Mouse (Mus musculus) cerebellum, postnatal 14 days (tissue): ENCODE data around the gene Wdtc1.
A peak's percentile ranks its signal among the peaks of the same experiment; 100 is the strongest.

Source experiments
- DNase-seq, 2 experiments: peaks; one replicate each; pipeline ENCODE4 v3.0.0; 2021; ENCODE audit warnings: mixed read lengths in 2 of 2

The Wdtc1 gene

DNA sequence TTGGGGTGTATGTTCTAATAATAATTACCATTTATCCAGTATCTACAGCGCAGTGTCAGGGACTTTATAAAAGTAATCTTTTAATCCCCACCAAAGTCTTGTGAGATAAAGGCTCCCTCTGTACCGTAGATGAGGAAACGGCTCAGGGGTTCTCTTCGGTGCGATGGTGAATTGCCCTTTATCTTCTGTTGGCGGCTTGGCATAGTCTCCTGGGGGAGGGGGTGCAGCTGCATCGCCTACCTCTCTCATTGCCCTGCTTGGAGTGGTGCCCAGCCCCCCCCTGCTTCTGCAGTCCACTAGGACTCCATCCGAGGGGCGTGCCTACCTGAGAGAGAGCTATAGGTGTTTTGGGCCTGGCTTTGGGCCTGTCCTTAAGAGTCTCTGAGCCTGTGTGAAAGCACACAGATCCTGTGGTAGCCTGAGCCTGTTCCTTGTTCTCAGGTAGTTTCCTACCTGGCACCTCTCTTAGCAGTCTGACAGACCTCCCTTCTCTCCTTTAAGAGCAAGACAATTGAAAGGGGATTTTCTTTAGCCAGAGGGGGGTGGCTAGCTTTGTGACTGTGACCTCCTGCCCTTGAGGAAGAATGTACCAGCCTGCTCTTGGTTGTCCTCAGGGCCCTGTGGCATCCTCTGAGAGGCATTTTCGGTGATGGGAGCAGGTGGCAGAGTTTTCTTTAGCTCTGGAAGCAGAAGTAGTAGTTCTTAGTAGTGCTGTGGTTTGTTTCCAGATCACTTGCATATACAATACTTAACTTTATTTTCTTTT is 22.7 kb upstream of the Wdtc1 start:
- DNase-seq, result peak; percentile 42 to 66

DNA sequence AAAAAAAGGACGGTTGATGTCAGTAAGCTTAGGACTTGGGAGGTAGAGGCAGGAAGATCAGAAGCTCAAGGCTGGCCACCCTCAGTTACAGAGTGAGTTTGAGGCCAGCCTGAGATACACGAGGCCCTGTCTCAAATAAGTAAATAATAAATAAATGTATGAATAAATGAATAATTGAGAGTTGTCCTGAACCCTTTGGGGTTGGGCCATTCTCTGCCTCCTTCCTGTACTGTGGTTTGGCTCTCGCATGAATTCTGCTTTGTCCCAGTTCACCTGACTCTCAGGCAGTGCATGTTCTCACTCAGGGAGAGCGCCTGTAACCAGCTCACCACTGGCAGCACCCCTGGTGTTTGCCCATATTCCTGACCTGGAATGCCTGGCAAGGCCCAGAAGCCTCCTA is 20.7 kb upstream of the Wdtc1 start:
- DNase-seq, result no peak

DNA sequence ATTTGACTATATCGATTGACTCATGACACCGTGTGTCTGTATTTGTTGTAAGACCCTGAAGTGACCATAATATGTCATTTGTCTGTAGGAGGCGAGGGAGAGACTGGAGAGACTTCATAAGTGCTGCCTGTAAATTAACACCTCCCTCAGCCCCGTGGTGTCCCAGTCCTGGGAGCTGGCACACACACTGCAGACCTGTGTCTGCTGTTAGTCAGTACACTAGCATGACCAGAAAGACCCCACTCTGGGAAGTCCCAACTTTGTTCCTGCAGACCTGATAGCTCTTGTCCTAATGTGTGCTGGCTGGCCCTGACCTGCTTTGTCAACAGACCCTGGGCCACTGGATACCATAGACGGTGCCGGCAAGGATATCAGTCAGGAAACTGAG is 19.0 kb upstream of the Wdtc1 start:
- DNase-seq, result no peak

DNA sequence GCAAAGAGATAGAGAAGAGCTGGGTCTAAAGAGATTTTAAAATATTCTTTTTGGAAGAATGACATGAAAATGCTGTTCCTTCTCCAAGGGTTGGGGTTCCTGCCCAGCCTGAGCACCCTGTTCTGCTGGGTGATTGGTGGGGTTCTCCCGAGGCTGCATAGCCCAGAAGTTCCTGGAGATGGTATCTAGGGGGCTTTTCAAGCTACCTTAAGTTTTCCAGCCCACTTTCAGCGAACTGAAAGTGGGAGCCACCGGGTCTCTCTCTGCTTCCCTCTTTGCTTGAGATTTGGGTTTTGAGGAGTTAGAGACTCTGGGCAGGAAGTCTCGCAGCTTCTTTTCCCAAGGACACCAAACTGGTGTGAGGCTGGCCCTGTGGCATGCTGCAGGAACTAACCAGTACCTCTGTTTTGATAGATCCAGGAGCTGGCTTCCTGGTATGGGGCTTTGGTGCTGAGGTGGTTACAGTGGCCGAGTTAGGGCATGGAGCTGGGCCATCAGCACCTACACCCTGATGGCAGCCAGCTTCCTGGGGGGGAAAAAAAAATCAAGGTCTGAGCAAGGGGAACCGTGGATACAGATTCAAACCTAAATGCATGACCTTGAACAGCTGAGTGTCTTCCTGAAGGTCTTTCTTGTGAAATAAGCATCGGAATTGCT is 18.5 kb upstream of the Wdtc1 start:
- DNase-seq, result no peak

DNA sequence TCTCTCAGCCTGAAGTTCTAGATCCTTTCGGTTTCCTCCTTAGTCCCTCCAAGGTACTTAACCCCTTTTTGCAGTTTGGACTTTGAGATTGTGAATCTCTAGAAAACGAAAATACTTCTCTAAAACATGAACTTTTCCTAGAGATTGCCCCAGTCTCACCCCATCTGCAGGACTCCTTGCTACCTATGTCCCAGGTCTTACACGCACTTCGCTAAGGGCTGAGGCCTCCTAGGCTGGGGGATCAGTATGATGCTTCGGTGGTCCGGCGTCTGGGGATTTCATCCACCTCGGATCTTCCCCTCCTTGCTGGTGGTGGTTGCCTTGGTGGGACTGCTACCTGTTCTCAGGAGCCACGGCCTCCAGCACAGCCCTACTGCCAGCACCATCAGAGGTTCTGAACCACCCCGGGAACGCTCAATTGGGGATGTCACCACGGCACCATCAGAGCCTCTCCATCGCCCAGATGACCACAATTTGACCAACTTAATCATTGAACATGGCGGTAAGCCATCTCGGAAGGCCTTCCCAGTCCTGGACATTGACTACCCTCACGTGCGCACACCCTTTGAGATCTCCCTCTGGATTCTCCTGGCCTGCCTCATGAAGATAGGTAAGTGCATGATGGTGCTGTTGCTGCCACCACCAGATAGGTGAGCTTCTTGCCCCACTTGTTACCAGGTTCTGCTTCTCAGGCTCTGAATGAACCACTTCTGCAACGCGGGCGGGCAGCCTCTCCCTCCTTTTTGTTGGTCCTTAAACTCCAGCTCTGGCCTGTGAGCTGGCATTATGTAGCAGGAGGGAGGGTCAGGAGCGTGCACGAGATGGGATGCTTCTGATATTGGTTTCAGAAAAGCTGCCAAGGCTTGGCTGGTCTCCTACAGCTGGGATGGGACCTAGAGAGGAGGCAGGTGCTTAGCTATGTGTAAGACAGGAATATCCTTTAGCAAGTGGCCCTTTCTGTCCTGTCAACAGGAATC is 17.3 kb upstream of the Wdtc1 start:
- DNase-seq, result peak; percentile 46 to 49

DNA sequence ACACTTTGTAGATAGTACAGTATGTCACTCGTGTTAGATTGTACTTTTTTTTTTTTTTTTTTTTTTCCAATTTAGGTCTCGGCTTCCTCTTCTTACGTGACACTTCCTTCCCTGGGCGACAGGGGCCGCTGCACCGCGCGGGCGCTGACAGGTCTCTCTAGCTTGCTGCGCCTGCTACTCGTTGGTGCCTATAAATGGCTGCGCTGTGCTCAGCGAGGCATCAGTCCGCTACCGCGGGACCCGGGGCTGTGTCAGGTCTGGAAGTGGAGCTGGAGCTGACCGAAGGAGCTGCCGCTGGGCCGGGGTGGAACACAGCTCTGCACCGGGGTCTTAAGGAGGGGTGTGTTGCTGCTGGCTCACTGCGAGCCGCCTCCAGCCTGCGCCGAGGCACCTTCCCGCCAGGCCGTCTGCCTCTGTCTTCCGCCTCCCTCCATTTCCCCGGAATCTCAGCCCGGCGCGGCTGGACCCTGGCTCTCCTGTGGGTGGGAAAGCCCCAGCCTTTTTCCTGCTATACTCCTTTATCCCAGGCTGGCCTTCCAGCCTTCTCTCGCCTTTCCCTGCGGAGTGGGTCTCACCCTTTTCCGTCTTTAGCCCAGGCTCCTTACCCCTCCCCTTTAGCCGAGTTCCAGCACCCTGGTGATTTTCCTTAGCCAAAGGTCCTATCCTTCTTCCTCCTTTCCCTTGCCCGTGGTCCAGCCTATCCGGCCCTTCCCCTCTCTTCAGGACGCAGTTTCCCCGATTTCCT is 16.4 kb upstream of the Wdtc1 start, which contains the start of gene Slc9a1:
Gene Slc9a1, plus strand, starts transcription at position 154 of the 745 bp plus-strand sequence.
- DNase-seq, result peak; percentile 98

DNA sequence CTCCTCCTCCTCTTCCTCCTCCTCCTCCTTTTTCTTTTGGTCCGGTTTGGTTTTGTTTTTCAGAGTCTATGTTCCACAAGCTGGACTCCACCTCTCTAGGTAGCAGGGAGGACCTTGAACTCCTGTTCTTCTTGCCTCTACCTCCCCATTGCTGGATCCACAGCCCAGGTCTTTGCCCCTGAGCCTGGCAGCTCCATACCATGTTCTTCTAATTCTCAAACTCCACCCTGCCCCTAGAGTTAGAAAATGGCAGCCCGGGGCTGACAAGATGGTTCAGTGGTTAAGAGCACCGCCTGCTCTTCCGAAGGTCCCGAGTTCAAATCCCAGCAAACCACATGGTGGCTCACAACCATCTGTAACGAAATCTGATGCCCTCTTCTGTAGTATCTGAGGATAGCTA is 1.4 kb upstream of the Wdtc1 start:
- DNase-seq, result no peak

DNA sequence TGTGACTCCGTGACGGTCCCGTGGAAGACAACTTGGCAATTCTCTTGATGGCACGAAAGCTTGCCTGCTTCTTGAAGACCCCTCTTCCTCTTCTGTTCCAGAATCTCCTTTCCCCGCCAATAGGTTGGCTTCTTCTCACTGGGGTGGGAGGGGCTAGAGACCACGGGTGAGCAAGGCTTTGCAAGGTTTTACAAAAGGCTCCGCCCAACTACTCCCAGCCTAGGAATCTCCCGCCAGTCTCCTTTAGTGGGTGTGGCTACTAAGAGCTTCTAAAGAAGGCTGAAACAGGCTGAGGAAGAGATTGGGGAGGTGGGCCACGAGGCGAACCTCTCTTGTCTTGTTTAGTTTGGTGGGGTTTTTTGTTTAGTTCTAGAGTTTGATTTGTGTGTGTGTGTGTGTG is 484 bp downstream of the Wdtc1 start:
- no peak for DNase-seq

DNA sequence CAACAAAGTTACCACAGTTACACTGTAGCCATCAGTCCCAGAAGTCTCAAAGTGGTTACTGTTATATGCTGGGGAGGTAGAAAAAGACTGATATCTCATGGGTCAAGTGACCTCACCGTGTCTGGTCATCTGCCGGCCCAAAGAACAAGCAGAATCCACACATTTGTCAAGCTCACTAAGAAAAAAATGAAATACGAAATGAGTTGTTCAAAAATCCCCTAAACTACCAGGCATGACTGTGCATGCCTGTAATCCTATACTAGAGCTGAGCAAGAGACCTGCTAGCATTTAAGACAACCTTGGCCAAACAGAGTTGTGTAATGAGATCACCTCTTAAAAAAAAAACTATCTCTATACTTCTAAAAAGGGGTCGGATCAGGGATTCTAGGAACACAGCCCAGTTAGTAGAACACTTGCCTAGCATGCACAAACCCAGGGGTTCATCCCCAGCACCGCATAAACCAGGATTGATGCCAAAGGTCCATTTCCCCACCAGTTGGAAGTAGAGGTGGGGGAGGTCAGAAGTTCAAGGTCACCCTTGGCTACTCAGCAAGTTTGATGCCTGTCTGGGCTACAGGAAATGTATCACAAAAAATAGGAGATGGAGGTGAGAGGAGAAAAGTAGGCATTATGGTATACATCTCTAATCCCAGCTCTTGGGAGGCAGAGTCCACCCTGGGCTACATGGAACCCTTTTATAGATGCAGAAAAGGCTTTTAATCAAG is 5.1 kb downstream of the Wdtc1 start:
- no peak for DNase-seq

DNA sequence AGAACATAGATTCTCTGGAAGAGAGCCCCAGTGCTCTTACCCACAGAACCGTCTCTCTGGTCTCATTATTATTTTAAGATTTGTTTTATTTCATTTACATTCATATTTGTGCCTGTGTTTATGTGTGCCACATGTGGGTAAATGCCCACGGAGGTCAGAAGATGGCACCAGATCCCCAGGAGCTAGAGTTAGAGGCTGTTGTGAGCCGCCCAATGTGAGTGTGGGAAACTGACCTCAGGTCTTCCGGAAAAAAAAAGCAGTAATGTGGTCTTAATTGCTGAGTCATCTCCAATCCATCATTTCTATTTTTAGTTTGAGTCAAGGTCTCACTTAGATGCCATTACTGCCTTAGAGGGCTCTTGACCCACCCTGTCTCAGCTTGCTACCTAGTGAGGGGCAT is 5.7 kb downstream of the Wdtc1 start:
- no peak for DNase-seq

DNA sequence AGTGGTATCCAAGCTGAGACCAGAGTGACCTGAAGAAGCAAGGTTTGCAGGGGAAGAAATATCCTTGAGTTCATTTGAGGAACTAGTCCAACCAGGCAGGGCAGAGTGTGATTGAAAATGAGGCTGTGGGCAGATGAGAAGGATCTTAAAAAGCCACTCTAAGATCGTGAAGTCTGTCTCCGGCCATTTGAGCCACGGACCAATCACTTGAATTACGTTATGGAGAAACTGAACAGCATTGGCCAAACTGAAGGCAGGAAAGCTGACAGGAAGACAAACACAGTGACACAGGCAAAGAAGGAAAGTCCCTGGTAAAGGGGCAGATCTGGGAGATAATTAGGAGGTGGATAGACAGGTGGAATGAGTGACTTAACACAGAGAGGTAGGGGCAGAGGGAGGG is 6.7 kb downstream of the Wdtc1 start:
- DNase-seq, result no peak

DNA sequence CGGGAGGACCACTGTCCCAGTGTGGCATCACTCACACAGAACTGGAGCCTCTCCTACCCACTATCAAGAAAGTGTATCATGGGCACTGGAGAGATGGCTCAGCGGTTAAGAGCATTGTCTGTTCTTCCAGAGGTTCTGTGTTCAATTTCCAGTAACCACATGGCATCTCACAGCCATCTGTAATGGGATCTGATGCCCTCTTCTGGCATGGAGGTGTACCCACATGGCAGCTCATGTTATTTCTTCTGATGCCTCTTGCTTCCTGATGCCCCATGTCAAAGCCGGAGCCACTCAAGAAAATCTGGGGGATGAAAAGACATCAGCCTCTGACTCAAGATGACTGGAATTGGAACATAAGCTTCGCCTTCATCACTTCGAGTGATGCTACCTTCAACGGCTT is 7.6 kb downstream of the Wdtc1 start:
- no peak for DNase-seq

DNA sequence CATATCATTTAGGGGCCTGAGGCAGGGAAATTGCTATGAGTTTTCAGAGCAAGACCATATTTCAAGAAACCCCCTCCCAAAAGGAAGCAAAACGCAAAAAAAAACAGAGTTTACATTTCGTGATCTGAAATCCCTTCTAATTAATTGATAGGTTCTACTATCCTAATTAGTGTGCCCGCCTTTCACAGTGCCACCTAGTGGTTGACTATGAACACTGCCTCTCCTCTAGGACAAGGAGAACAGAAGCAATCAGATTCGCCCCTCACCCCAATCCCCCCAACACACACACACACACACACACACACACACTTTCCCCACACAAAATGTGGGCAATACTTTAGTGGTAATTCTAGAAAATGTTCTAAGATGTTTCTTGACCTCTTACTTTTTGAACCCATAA is 9.2 kb downstream of the Wdtc1 start:
- peak; percentile 65 to 75 for DNase-seq

DNA sequence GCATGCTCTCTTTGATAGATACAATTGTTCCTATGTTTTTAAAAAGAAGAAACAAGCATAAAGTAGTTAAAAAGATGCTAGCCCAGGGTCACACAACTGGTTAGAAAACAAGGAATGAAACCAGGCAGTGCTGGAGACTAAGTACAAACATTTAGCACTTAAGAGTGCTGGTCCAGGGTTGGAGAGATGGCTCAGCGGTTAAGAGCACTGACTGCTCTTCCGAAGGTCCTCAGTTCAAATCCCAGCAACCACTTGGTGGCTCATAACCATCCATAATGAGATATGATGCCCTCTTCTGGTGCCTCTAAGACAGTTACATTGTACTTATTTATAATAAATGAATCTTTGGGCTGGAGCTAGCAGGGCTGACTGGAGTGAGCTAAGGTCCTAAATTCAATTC is 13.1 kb downstream of the Wdtc1 start:
- DNase-seq, result no peak

DNA sequence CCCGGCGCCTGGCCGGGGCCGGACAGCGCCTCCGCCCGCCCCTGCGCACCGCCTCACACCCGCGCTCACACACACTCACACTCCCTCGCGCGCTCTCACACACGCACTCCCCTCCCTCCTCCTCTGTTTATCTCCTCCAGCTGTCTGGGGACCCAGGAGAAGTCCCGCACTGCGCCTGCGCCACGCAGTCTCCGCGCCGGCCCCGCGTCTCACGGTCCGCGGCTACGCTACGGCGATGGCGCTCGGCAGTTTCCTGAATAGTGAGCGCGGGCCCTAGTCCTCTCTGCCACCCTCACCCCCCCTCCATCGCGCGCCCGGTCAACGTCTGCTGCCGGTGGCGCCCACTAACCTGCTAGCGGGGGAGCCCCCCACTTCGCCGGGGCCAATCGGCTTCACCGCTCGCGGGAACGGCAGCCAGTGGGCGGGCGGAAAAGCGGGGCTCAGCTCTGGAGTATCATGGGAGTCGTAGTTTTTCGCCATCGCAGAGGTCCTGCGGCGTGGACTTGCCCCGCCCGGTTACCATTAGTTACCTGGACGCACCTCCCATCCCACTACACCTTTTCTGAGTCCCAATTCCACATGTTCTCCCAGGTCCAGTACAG is 14.0 kb downstream of the Wdtc1 start:
- DNase-seq, result peak; percentile 99 to 100

DNA sequence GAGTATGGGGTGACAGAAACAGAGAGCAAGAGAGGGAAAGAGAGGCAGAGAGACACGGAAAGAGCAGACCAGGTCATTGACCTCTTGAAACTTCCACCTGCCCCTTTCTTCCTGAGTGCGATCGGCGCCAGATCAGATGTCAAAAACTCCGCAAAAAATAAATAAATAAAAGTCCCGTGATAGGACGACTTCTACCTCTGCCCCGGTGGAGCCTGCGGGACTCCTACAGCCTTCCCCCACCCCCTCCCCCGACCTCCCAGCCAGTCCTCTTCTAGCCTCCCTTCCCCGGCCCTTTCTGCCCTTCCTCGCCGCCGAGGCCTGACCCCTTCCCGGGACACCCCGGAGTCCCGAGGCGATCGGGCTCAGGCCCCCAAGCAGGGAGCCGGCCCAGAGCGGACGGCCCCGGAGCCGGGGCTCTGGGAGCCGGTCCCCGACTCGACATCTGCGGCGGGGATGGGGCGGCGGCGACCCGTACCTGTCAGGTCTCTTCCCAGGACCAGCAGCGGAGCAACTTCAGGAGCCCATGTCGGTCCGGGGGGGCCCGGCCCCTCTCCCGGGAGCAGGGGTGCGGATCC is 14.7 kb downstream of the Wdtc1 start:
- DNase-seq, result no peak

DNA sequence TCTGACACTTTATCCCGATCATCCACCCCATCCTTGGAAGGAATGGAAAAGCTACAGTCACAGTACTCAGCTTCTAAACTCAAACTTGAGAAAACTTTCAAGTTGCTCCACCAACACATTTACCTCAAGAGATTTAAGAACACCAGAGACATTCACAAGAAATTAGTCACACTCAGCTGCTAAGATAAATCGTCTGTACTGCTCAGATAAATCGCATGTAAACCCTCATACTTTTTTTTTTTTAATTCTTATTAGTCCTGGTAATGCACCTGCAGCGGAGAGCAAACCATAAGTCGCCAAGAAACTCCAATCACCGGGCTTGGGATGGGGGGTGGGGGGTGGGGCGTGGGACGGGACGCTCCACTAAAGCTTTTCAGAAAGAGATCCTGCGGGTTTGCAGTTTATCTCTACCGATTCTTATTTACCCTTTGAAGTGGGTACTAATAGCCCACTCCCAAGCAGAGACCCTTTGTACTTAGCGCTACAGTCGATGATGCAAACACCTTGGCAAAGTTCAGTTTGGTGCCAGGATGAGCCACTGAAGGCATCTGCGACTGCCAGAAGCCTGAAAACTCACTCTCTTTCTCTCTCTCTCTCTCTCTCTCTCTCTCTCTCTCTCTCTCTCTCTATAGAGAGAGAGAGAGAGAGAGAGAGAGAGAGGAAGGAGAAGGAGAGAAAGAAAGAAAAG is 15.3 kb downstream of the Wdtc1 start:
- no peak for DNase-seq

DNA sequence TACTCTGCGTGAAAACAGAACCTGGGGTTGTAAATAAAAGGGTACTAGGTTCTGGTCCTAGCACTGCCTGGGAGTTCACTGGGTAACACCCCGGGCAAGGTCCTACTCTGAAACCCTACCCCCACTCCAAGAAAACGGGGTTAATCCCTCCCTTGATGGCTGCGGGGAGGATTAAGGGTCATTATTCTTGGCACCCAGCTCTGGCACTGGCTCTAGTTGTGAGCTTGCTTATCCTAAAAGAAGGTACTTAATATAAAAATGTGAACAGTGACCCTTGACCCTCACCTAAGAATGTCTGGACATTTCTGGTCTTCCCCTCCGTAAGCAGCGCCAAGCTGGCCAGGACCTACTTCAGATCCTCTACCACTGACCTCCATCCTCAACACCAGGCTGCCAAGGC is 20.0 kb downstream of the Wdtc1 start:
- DNase-seq, result no peak

DNA sequence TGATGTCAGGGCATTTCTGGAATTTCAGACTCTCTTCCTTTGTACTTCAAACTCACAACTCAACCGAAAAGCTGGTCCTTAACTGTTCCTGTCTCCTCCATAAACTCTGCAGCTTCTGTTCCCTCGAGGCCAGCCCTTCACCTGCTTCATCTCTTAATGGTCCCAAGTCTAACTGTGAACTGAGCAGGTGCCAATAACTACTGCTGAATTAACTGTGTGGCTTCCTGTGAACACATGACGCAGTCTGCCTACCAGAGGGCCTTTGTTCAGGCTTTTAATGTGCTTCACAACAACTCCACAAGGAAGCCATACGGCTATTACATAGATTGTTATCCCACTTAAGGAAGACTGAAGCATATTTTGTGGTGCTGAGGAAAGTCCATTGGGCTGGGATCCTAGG is 23.0 kb downstream of the Wdtc1 start:
- DNase-seq, result no peak

DNA sequence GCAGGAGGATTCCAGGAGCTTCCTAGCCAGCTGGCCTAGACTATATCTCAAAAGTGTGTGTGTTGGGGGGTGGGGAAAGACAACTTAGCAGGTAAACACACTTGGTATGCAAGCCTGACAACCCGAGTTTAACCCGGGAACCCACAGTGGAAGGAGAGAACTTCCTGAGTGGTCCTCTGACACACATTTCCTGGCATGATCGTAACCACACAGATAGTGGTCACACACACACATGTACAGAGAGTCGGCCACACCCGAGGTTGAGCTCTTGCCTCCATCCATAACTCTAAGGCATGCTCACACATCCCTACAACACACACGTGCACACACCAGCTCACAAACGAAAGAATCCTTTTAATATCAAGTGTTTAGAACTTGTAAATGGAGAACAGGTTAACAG is 25.2 kb downstream of the Wdtc1 start:
- no peak for DNase-seq

DNA sequence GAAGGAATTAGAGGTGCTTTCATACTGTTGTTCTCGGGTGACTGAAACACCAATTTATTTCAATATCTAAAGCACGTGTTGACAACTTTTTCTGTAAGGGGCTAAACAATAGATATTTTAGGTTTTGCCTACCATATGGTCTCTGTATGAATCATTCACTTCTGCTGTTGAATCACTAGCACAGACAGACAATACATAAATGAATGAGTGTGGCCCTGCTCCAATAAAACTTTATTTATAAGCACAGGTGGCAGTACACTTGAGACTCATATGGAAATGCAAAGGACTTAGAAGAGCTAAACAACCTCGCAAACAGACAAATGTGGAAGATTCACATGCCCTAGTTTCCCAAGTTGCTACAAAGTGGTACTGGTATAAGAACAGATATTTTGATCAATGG is 33.6 kb downstream of the Wdtc1 start:
- no peak for DNase-seq
